Mouse (Mus musculus): ENCODE results near the gene Gm45711.

- TF ChIP-seq CTCF (IDR thresholded peaks at IDR 0.05; ENCODE audit: low read depth, low read length) (no peak), GATA1 (IDR thresholded peaks at IDR 0.05; ENCODE audit: borderline replicate concordance, low read length) (no peak), TAL1 (conservative IDR thresholded peaks at IDR 0.05; ENCODE audit: low read depth, low read length) (no peak; the same call in 1 of the 2 replicates)
Observed at GRCm38 (mm10) chr8:104242038-104242644, 67.7 kb downstream of the Gm45711 start.
